Mouse (Mus musculus) erythroblast, adult 5-6 weeks (primary cell): ENCODE results near the gene Gabrr2. TPM values are rescaled to one million over a fixed set of nuclear protein-coding genes. Genes with fewer than 3 reads are reported as not detected.

ENCODE experiments used
- ATAC-seq: replicated peaks from 2 replicates; pipeline ENCODE4 v1.8.0; 2016; ENCODE audit warnings: moderate number of reproducible peaks, mild to moderate bottlenecking, moderate TSS enrichment, inconsistent platforms; ENCODE audit not compliant: poor library complexity, low FRiP score, severe bottlenecking
- total RNA-seq, 2 experiments: library from RNA; stranded (forward) in 1 of 2; stranded (reverse) in 1 of 2; fragments of 150-400 nt in 1 of 2; fragments of 200-764, 138-1000 nt in 1 of 2; gene quantifications; 2 replicates each; pipeline versions ENCODE4 v1.2.3 to v1.2.4; 2015 to 2017; ENCODE audit warnings: low replicate concordance in 2 of 2

Gabrr2 gene
- total RNA-seq (2015; ENCODE audit: low replicate concordance) (not detected in 2 replicates), total RNA-seq (2017; ENCODE audit: low replicate concordance) (1.5 TPM in 1 of 2 replicates, not detected in the other)

DNA sequence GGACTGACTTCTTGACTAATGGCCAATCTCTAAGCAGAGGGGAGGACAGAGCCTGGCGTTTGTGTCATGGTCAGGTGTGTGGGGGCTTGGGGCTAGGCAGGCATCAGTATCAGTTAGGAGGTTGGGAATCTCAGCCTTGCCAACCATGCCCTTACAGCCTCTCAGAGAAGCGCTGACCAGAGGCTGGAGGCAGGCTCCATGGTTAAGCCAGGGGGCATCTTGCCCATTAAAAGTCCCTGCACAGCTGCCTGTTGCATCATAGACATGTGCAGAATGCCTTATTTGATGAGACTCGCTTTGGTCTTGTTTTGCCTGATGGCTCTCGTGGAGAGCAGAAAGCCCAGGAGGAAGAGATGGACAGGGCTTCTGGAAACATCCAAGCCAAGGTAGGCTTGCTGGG, at the start of gene Gabrr2:
Gabrr2 (plus strand) TSS at position 19 of the 400 bp plus-strand sequence.
- ATAC-seq = no peak

DNA sequence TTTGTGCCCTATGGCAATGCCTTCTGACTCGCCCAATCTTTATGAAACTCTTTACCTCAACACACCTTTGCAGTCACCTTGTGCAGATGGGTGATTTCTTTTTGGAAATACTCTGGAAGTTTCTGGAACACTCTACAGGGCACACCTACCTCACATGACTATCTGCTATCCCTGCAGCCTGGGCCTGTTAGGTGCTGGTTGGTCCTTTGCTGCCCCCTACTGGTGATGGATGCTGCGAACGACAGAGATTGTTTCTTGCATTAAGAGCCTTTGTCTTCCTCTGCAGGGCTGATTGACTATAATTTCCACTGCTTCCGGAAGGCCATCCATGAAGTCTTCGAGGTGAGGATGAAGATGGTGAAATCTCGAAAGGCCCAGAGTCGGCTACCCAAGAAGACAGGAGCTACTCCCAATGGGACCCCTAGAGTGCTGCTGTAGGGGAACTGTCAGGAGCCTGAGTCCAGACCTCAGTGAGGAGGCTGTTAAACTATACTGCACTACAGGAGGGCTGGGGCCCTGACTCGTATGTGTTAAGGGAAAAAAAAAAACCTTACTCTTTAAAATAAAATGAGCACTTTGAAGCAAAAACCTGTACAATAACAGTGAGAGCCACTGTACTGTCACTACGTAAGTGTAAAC, 44.3 kb upstream of the Gabrr2 start:
- peak; percentile 93 for ATAC-seq

DNA sequence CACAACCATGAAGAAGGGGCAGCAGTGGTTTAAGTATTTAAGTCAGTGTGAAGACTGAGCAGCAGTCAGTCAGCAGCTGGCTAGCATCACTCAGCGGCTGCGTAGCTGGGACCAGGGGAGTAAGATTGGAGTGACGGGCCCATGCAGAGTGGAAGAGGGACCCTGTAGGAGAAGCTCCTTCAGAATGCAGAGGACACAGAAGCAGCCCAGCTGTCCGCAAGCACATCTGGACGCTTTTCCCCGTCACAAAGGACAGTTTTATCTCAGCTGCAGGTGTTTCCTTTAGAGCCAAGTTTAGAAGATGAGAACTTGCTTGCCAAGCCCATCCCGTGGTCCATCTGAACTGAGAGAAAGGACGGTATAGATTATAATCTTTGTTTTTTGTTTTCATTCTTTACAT, 38.4 kb upstream of the Gabrr2 start:
- ATAC-seq = no peak

DNA sequence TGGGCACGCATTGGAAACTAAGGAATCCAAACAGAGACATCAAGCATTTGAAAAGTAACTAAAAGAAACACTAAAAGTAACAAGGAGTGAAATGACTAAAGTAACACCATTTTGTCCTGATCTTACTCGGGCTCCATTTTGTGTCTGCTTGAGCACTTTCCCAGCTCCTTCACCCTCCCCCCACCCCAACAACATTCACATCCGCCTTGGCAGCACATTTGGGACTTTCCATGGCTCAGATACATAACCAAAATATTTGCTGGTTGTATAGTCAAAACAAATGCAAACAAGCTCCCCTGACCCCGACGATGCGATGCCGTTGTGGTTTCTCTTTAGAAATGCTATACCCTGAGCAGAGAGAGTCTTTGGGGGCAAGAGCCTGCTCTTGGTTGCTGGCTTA, 33.7 kb upstream of the Gabrr2 start:
- no peak for ATAC-seq

DNA sequence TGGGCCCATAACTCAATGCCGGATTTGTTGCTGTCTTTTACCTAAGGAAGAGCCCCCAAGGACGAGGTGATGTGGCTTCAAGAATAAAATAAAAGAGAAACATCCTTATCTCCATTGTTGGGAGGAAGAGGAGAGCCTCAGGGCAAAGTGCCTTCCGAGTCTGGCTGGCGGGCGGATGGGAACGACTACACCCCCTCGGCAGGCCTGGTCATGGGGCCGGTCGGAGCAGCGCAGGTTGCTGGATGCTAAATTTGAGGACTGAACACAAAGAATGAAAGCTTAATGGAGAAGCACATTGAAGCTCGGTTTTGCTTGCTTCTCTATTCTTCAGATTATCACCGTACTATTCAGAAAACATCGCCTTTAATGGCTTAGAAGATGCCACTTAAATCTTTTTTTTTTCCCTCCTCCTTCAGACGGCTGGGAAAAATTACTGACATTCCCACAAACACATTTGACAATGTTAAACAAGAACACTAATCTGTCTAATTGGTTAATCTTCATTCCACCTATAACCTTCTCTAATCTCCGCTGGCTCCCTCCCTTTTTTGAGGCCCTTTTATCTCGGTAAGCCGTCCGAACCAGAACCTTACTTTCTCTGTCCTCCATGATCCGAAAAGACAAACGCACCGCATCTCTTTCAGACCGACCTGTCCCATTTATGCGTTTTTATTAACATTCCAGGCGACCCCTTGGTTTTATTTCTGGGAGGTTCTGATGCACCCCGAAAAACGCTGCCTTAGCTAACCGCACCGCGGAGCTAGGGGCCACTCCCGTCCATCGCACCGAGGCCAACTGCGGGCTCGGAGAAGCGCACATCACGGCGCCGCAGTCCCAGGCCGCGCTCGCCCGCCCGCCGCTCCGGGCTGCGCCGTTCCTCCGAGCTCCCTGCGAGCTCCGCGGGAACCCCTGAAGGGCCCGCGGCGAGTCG, 32.3 kb upstream of the Gabrr2 start:
- ATAC-seq = peak; percentile 60

DNA sequence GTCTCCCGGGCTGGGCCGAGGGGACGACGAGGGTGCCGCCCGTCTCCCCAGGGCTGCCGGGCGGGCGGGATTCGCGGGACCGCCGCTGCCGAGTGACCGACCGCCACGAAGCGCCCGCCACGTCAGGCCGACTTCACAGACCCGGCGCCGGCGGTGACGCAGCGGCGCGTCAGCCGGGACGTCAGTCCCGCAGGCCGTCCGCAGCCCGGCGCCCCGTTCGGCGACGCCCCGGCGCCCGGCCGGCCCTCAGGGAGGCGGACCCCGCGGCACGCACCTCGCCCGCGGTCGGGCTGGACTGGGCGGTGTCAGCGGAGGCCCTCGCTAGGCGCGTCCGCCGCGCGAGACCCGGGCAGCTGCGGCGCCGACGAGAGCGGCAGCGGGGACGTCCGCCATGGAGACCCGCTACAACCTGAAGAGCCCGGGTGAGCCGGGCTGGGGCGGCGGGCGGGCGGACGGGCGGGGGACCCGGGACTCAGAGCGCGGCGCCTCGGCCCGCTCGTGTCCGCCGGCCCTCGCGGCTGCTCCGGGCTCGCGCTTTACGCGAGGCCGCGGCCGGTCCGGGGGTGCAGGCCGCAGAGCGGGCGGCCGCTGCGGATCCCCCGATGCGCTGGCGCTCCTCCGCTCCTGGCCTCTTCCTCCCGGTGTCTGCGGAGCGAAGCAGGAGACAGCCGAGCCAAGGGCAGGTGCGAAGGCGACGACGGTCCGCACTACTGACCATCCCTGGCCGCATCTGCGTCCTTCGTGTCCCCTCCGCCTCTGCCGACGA, 31.4 kb upstream of the Gabrr2 start, which contains the start of gene Ube2j1:
Ube2j1 (plus strand) TSS at position 222 of the 766 bp plus-strand sequence.
- ATAC-seq = peak; percentile 91

DNA sequence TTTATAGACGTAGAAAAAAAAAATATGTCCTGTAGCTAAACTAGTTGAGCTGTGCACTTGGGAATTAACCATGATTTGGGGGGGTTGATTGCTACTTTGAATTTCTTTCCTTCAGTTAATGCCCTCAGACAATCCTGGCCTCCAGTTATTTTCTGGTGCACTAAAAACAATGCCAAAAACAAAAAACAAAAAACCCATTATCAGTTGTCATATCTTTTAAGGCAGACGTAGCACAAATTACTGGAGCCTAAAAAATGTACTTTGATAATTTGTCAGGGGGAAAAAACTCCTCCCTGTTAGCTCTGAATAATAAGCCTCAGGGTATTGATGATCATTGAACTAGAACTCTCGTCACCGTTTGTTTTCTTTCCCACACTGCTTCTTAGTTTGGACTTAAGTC, 30.8 kb upstream of the Gabrr2 start:
- no peak for ATAC-seq

DNA sequence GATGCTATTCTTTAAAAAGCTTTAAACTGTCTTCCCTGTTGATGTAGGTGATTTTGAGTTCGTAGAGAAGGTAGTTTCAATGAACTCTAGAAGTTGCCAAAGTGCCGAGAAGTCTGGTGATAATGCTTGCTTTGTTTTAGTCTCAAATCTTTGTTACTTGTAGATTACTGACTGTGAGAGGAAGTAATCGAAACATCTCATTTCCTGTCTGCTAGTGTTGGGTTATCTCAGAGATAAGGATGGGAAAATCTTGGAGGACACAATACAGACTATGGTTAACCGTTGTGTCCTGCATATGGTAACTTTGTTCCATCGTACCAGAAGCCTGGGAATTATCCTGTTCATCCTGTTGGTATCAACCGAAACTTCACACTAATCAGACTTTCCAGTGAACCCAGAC, 29.3 kb upstream of the Gabrr2 start:
- no peak for ATAC-seq

DNA sequence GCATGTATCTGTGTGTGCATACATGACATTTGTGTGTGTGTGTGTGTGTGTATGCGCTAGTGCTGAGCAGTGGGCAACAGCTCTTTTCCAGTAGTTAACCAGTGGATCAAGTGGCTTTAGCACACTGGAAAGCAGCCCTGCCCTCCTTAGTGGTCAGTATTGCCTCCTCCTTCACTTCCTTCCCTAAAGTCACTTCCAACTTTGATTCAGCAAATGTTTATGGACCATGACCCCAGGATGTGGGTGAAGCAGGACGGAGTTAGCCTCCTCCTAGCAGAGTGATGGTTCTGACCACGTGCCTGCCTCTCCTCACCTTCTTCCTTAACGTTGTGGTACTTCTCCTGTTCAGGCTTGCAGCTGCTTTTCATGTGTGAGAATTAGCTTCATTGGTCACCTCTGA, 23.0 kb upstream of the Gabrr2 start:
- no peak for ATAC-seq

DNA sequence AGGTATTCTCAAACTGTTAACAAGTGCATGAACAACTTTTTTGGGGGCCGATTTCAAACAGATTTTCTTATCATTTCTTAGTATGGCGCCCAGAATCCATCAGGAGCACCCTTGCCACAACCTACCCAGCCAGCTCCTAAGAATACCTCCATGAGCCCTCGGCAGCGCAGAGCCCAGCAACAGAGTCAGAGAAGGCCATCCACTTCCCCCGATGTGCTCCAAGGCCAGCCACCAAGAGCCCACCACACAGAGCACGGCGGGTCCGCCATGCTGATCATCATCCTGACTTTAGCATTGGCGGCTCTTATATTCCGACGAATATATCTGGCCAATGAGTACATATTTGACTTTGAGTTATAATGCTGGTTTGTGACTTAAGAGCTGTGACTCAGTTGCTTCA, 13.2 kb upstream of the Gabrr2 start:
- no peak for ATAC-seq

DNA sequence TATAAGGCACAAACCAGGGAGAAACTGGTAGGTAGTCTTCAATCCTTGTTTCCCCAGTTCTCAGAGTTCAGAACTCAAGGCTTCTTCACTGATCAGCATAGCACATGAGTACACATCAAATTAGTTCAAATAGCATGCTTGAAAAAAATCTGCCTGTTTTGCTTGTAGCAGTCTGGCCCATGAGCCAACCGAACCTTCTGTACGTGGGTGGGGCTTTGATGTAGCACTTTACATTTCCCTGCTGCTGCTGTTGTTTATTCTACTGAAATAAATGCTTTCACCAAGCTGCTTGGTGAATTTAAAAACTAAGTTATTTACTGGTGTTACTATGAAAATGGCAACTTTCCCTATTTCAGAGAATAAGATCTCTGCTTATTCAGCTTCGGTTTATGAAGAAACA, 10.7 kb upstream of the Gabrr2 start:
- ATAC-seq = no peak

DNA sequence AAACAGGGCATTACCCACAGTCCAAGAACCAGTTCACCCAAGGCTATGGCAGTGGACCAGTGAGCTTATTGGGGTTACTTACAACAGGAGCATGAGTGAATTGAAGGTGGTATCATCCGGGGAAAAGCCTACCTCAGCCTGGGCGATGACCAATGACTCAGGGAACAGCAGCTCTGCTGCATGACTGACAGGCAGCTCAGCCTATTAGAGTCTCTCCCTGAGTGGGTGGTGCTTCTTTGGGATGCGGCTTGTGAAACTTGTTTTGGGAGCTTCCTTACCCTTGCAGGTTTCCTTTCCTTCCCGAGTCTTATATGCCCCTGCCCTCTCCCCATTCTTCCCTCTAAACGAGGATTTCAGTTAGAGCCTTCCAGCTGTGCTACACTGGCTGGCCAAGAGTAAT, 10.1 kb upstream of the Gabrr2 start:
- no peak; the same call in 1 of the 2 replicates for ATAC-seq

DNA sequence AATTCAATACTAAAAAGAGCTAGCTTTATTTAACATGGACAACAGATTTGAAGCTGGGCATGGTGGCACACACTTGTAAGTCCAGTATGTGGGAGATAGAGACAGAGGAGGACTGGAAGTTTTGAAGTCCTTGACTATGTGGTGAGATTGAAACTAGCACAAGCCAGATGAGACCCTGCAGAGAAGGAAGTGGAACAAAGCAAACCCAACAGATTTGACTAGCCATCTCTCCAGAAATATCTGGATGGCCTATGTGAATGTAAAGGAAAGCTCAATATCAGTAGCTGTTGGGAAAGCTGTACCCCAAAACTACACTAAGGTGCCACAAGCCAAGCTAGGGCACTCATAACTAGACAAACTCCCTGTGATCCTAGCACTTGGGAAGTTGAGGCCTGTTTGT, 8.4 kb upstream of the Gabrr2 start:
- ATAC-seq = no peak

DNA sequence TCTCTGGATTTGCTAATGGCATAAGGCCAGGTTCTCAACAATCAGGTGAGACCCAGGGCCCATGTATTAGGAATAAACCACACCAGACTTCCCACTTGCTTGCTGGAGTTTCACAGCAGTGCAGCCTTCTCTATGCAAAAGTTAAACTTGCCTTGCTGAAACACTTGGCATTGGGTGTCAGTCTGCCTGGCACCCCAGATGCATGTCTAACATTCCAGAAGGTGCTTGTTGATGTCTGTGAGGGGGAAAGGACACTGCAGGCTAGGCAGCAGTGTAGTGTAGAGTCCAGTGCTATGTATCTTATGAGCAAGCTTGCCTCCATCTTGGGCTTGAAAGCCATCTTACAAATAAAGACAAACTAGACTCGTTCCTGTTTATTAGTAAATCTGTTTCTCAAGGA, 6.5 kb upstream of the Gabrr2 start:
- ATAC-seq = no peak

DNA sequence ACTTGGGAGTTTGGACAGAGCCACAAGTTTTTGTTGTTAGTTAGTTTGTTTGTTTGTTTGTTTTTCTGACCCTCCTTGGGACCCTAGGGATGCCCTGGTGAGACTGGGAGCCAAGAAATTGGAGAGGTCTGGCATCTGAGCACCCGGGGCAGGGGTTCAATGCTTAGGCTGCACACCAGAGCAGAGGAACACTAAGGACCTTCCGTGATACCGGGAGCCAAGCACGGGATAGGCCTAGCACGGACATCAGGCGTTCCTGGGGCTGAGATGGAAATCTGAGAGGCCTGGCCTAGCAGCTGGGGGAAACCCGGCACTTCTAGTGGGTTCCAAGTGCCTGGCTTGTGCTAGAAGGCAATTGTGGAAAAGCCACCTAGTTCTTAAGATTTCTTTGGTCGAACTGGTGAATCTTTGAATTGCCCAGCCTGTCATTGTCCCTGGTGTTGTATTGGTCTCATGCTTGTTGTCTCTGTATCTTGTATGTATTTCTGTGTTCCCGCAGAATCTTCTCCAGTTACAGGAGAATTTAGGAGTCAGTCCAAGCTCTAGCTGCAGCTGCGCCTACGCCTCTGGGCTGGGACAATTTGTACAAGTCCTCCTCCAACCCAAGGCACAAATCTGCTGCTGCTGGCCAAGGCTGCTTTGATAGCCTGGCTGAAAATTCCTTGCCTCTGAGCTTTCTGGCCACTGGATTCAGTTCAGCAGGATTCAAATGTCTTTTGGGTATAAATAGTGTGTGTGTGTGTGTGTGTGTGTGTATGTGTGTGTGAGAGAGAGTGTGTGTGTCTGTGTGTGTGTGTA, 4.7 kb upstream of the Gabrr2 start:
- ATAC-seq = no peak

DNA sequence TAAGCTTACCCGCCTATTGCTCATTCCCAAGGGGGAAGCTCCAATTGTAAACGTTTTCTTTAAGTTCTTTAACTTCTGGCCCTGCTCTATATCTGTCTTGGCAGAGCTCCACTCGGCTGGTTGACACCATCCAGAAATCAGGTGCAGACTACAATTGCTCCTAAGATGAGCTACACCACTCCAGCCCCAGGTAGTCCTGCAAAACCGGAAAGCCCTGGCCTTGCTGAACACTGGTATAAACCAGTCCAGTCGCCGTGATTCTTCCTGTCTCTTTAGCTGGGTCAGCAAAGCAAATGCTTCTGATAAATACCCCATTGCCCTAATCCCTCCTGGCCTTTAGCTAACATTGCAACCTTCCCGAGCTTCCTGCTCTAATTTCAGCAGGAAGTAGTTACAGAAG, 1.6 kb upstream of the Gabrr2 start:
- no peak for ATAC-seq

DNA sequence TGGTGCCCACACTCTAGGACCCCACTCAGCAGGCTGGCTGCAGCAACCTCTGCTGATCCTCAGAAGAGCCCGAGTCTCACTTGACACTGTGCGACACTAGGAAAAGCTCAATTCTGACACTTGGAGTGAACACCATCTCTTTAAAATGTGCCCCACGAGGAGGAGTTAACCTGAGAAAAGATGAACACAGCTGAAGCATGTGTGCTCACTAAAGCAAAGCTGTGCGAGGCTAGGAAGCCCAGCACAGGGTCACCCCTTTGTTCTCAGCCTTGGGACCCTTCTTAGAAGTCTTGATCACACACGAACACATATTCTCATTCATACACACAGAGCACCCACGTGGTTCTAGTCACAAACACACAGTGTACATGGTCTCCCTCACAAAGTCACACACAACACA, 2.2 kb downstream of the Gabrr2 start:
- no peak for ATAC-seq

DNA sequence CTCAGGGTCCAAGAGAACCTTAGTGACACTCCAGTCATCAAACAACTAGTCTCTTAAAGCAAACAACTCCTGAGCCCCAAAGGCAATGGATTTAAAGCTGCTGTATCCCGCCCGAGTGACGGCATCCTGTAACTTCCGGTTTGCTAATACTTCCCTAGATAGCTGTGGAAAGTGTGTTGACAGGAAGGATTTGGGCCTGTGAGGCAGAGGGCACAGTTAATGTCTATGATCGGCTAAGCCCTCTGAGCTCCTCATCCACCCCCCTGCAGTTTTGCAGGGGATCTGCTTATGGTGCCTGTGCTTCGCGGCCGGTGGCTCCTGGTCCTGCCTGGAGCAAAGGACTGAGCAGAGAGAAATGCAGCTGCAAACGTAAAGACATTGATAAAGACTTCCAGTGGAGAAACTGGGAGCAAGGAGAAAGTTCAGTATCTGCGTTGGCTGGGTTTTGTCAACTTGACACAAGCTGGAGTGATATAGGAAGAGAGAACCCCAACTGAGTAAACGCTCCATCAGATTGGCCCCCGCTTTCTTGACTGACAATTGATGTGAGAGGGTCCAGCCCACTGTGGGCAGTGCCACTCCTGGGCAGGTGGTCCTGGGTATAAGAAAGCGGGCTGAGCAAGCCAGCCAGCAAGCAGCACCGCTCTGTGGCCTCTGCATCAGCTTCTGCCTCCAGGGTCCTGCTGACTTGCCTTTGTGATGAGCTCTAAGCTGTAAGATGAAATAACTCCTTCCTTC, 3.6 kb downstream of the Gabrr2 start:
- ATAC-seq = no peak

DNA sequence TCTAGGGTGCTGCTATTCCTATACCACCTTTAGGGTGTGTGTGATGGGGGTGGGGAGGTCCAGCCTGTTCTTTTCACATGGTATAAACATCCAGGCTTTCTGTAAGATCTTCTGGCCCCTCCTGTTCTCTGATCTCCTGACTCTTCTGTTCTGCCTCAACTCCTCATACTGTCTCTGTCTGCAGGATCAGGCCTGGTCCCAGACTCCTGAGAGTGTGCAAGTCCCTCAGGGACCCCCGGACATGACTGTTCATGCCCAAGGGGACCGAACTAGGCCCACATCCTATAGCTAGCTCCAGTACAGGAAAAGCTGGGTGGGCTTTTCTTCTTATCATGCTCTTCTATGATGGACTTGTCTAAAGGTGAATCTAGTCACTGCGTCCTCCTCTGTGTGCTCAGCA, 4.5 kb downstream of the Gabrr2 start:
- ATAC-seq = no peak
